ENCODE assay signal across 10 mouse cellular contexts in the genomic region with DNA sequence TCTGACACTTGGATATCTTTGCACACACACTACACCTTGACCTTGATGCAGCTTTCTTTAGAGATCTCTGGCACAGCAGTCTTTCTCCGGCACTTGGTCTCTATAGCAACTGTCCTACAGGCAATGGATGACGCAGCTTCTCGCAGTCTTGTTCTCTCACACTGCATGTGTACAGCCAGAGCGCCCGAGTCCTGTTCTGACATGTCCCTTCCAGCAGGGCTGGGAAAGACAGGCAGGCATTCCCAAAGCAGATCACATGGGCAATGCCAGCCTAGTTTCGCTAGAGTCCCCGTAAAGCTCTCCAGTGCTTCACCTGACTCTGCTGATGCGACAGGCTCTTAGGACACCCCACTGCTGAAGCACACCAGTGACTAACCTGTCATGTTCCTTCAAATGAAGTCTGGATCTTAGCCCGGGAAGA. TPM values are rescaled to one million over a fixed set of nuclear protein-coding genes. Genes with fewer than 3 reads are reported as not detected.
DNase-seq lines count a peak whose midpoint lies in the region; ATAC-seq lines count a peak whose summit lies in the region.
"Had no signal": no experiment of that assay in that cellular context is flagged by ENCODE, and none has a peak within 500 bp of the region (broad histone marks: within the 10 kb centered on the region; RNA-seq: fewer than 3 reads in every experiment).

No protein-coding gene starts in this region.

- H3K27me3 ChIP-seq in heart, embryonic 11.5 days (ENCODE audit: control insufficient read depth, insufficient read depth, low read length), result no peaks in the 10 kb centered on the region
- H3K27me3 ChIP-seq in stomach, embryonic 15.5 days (replicated peaks), result no peaks in the 10 kb centered on the region

- H3K9me3 ChIP-seq in heart, embryonic 11.5 days (replicated peaks; ENCODE audit: control insufficient read depth, low read length), result no peaks in the 10 kb centered on the region
- no peaks in the 10 kb centered on the region for H3K9me3 ChIP-seq in stomach, embryonic 15.5 days

- no peak overlapping the region for H3K4me3 ChIP-seq in heart, embryonic 11.5 days (ENCODE audit: low read depth, low read length)
- H3K4me3 ChIP-seq in stomach, embryonic 15.5 days (replicated peaks), result no peak overlapping the region

- ATAC-seq in heart, embryonic 11.5 days (replicated peaks; ENCODE audit: insufficient number of reproducible peaks, low FRiP score, low TSS enrichment), result no peak
- ATAC-seq in stomach, embryonic 15.5 days (ENCODE audit: insufficient read depth, low FRiP score, low read depth), result peak; percentile 24; the same call in 1 of the 2 replicates

- 0 out of 2 replicates have a peak, but pooled peaks cover 3% of the 10 kb centered on the region for H3K4me1 ChIP-seq in heart, embryonic 11.5 days (ENCODE audit: control insufficient read depth, insufficient read depth, low read length)
- H3K4me1 ChIP-seq in stomach, embryonic 15.5 days, result 0 out of 2 replicates have a peak, but pooled peaks cover 4% of the 10 kb centered on the region

- WGBS in heart, embryonic 11.5 days (ENCODE audit: insufficient replicate concordance), result 71% methylated on average over 9 of the region's 9 CpGs
- 71% methylated on average over 9 of the region's 9 CpGs for WGBS in stomach, embryonic 15.5 days

- no peak overlapping the region for H3K27ac ChIP-seq in heart, embryonic 11.5 days (ENCODE audit: low read depth, low read length)
- no peak overlapping the region for H3K27ac ChIP-seq in stomach, embryonic 15.5 days
- H3K27ac ChIP-seq: liver, embryonic 14.5 days had no signal

- peaks cover 3% of the 10 kb centered on the region; the same call in 1 of the 2 replicates for H3K36me3 ChIP-seq in heart, embryonic 11.5 days (ENCODE audit: control insufficient read depth, insufficient read depth, low read length)
- no peaks in the 10 kb centered on the region for H3K36me3 ChIP-seq in stomach, embryonic 15.5 days

- H3K4me2 ChIP-seq in heart, embryonic 11.5 days, result no peak overlapping the region
- no peak overlapping the region for H3K4me2 ChIP-seq in stomach, embryonic 15.5 days

- intact Hi-C loops in left cerebral cortex, postnatal 14 days (cut with DNase I), result loop anchor here (2.0 to 5.0 kb wide), 2 partner anchors 33 to 67 kb away; partner anchors contain the start of genes Bcl7c and Fbxl19

- H3K9ac ChIP-seq in heart, embryonic 11.5 days (ENCODE audit: low read depth, low read length), result no peak overlapping the region
- no peak overlapping the region for H3K9ac ChIP-seq in stomach, embryonic 15.5 days
- H3K9ac ChIP-seq: liver, embryonic 14.5 days had no signal

- peak; percentile 88 for DNase-seq in heart, adult 11 months
- peak; percentile 53 to 72 for DNase-seq in right cerebral cortex, postnatal 10 days (ENCODE audit: low spot score in 2 of 2)
- no peak for DNase-seq in right cerebral cortex, postnatal 25 days
- DNase-seq in left cerebral cortex, postnatal 14 days (ENCODE audit: low spot score in 2 of 2), result peak; percentile 37 to 80
- no peak for DNase-seq in kidney, adult 8-10 months
- DNase-seq in cerebellum, adult 9-11 months, result no peak

RNA-seq across cellular contexts. Expression of gene Bcl7c, which starts 33.3 kb away (rescaled TPM):
- 32.5 and 34.4 TPM in 2 replicates for polyA plus RNA-seq in heart, embryonic 11.5 days (2014; fragmentation: Nextera tagmentation; extraction: Ambion mirVana)
- total RNA-seq in left cerebral cortex, postnatal 14 days (2021), result 10 to 100 TPM; 37.8 to 45.7 TPM
- 59.3 and 63.4 TPM in 2 replicates for polyA plus RNA-seq in stomach, embryonic 15.5 days (2015; fragmentation: Nextera tagmentation; extraction: Ambion mirVana)

RNA-seq across cellular contexts. Expression of gene Ctf1, which starts 37.1 kb away (rescaled TPM):
- polyA plus RNA-seq in heart, embryonic 11.5 days (2014; fragmentation: Nextera tagmentation; extraction: Ambion mirVana), result 4.7 and 4.9 TPM in 2 replicates
- total RNA-seq in left cerebral cortex, postnatal 14 days (2021), result 1 to 10 TPM; 2.3 to 2.7 TPM
- 15.6 and 17.0 TPM in 2 replicates for polyA plus RNA-seq in stomach, embryonic 15.5 days (2015; fragmentation: Nextera tagmentation; extraction: Ambion mirVana)

RNA-seq across cellular contexts. Expression of gene Ctf2, which starts 56.6 kb away (rescaled TPM):
- 0.32 TPM in 1 of 2 replicates, not detected in the other for polyA plus RNA-seq in heart, embryonic 11.5 days (2014; fragmentation: Nextera tagmentation; extraction: Ambion mirVana)
- total RNA-seq in left cerebral cortex, postnatal 14 days (2021), result not detected
- 0.24 and 0.26 TPM in 2 replicates for polyA plus RNA-seq in stomach, embryonic 15.5 days (2015; fragmentation: Nextera tagmentation; extraction: Ambion mirVana)
- polyA plus RNA-seq: heart, embryonic 14.5 days had no signal

RNA-seq across cellular contexts. Expression of gene Zfp629, which starts 59.8 kb away (rescaled TPM):
- polyA plus RNA-seq in heart, embryonic 11.5 days (2014; fragmentation: Nextera tagmentation; extraction: Ambion mirVana), result 11.2 and 12.0 TPM in 2 replicates
- 10 to 100 TPM; 24.1 to 25.7 TPM for total RNA-seq in left cerebral cortex, postnatal 14 days (2021)
- polyA plus RNA-seq in stomach, embryonic 15.5 days (2015; fragmentation: Nextera tagmentation; extraction: Ambion mirVana), result 9.4 and 10.3 TPM in 2 replicates

Comparison
In these comparisons a context has a peak if more than half of its experiments do, and no peak if none do; other contexts are left out.
1. DNase-seq: peak in heart, adult 11 months (single experiment), right cerebral cortex, postnatal 10 days (2 of 2) and left cerebral cortex, postnatal 14 days (2 of 2); none in right cerebral cortex, postnatal 25 days (single experiment), kidney, adult 8-10 months (0 of 2) and cerebellum, adult 9-11 months (single experiment).